Mouse (Mus musculus): ENCODE measurements at regions not wholly inside any gene's neighbourhood (a gene's known extent, or its start where the extent isn't known, plus 50 kb on each side); places are given as distances from the start of the nearest gene placed in this dataset.

- Histone ChIP-seq H3K4me1 (ENCODE audit: insufficient read depth, low read length) (peaks cover 29% of the 10 kb centered on the region), H3K27me3 (ENCODE audit: insufficient read depth, low read length) (no peaks in the 10 kb centered on the region), H3K9me3 (ENCODE audit: low read length) (no peaks in the 10 kb centered on the region), H3K4me2 (replicated peaks; ENCODE audit: low read depth, low read length) (no peak overlapping the region), H3K9ac (replicated peaks; ENCODE audit: low read length) (no peak overlapping the region), H3K4me3 (ENCODE audit: low read length) (no peak overlapping the region), H3K27ac (ENCODE audit: low read length) (no peak overlapping the region), H3K36me3 (ENCODE audit: insufficient read depth, low read length) (no peaks in the 10 kb centered on the region)
- ATAC-seq (ENCODE audit: low FRiP score, low TSS enrichment): no peak
- WGBS: 52% methylated on average over 4 of the region's 4 CpGs
Measured at GRCm38 (mm10) chr16:24059090-24059600, 70.5 kb upstream of the Bcl6 start.

GRCm38 (mm10) chr16:24056885-24057531, 68.4 kb upstream of the Bcl6 start:
- H3K27ac ChIP-seq (ENCODE audit: low read length): peak overlapping the region; percentile 40; the same call in 1 of the 2 replicates
- H3K27me3 ChIP-seq (ENCODE audit: insufficient read depth, low read length): no peaks in the 10 kb centered on the region
- H3K4me2 ChIP-seq (replicated peaks; ENCODE audit: low read depth, low read length): 0 out of 2 replicates have a peak overlapping the region, but pooled peaks have one; percentile 6
- H3K9ac ChIP-seq (replicated peaks; ENCODE audit: low read length): no peak overlapping the region
- H3K4me3 ChIP-seq (ENCODE audit: low read length): no peak overlapping the region
- ATAC-seq (ENCODE audit: low FRiP score, low TSS enrichment): no peak
- 19% methylated on average over 11 of the region's 11 CpGs for WGBS
- H3K9me3 ChIP-seq (ENCODE audit: low read length): no peaks in the 10 kb centered on the region
- H3K36me3 ChIP-seq (ENCODE audit: insufficient read depth, low read length): no peaks in the 10 kb centered on the region
- peaks cover 29% of the 10 kb centered on the region for H3K4me1 ChIP-seq (ENCODE audit: insufficient read depth, low read length)

- Histone ChIP-seq H3K9ac (replicated peaks; ENCODE audit: low read length) (no peak overlapping the region), H3K4me2 (replicated peaks; ENCODE audit: low read depth, low read length) (no peak overlapping the region), H3K4me1 (ENCODE audit: insufficient read depth, low read length) (peaks cover 24% of the 10 kb centered on the region), H3K4me3 (ENCODE audit: low read length) (no peak overlapping the region), H3K27ac (ENCODE audit: low read length) (no peak overlapping the region), H3K9me3 (ENCODE audit: low read length) (no peaks in the 10 kb centered on the region), H3K36me3 (ENCODE audit: insufficient read depth, low read length) (no peaks in the 10 kb centered on the region), H3K27me3 (ENCODE audit: insufficient read depth, low read length) (no peaks in the 10 kb centered on the region)
- WGBS: 32% methylated on average over 12 of the region's 12 CpGs
- ATAC-seq (ENCODE audit: low FRiP score, low TSS enrichment): peak; percentile 37; the same call in 1 of the 2 replicates
Measured at GRCm38 (mm10) chr16:24056123-24056884, 67.7 kb upstream of the Bcl6 start.

- no peak for ATAC-seq (ENCODE audit: low FRiP score, low TSS enrichment)
Measured at GRCm38 (mm10) chr16:24054293-24054692, 65.6 kb upstream of the Bcl6 start.

GRCm38 (mm10) chr16:24053403-24053802, 64.8 kb upstream of the Bcl6 start:
- Histone ChIP-seq H3K36me3 (ENCODE audit: insufficient read depth, low read length) (no peaks in the 10 kb centered on the region), H3K9ac (replicated peaks; ENCODE audit: low read length) (no peak overlapping the region), H3K4me1 (ENCODE audit: insufficient read depth, low read length) (peaks cover 16% of the 10 kb centered on the region), H3K27ac (ENCODE audit: low read length) (no peak overlapping the region), H3K4me2 (replicated peaks; ENCODE audit: low read depth, low read length) (no peak overlapping the region), H3K4me3 (ENCODE audit: low read length) (no peak overlapping the region), H3K27me3 (ENCODE audit: insufficient read depth, low read length) (no peaks in the 10 kb centered on the region), H3K9me3 (ENCODE audit: low read length) (no peaks in the 10 kb centered on the region)
- 72% methylated on average over 10 of the region's 10 CpGs for WGBS
- ATAC-seq (ENCODE audit: low FRiP score, low TSS enrichment): no peak

More at GRCm38 (mm10) chr16:24054293-24054692, 65.6 kb upstream of the Bcl6 start:
- Histone ChIP-seq H3K4me2 (replicated peaks; ENCODE audit: low read depth, low read length) (no peak overlapping the region), H3K4me3 (ENCODE audit: low read length) (no peak overlapping the region), H3K4me1 (ENCODE audit: insufficient read depth, low read length) (peaks cover 23% of the 10 kb centered on the region), H3K27me3 (ENCODE audit: insufficient read depth, low read length) (no peaks in the 10 kb centered on the region), H3K27ac (ENCODE audit: low read length) (no peak overlapping the region), H3K9ac (replicated peaks; ENCODE audit: low read length) (no peak overlapping the region), H3K9me3 (ENCODE audit: low read length) (no peaks in the 10 kb centered on the region), H3K36me3 (ENCODE audit: insufficient read depth, low read length) (no peaks in the 10 kb centered on the region)
- 96% methylated on average over 3 of the region's 3 CpGs for WGBS

- Histone ChIP-seq H3K27me3 (ENCODE audit: insufficient read depth, low read length) (no peaks in the 10 kb centered on the region), H3K4me3 (ENCODE audit: low read length) (no peak overlapping the region), H3K9ac (replicated peaks; ENCODE audit: low read length) (no peak overlapping the region), H3K27ac (ENCODE audit: low read length) (no peak overlapping the region), H3K4me1 (ENCODE audit: insufficient read depth, low read length) (no peaks in the 10 kb centered on the region), H3K36me3 (ENCODE audit: insufficient read depth, low read length) (no peaks in the 10 kb centered on the region), H3K9me3 (ENCODE audit: low read length) (no peaks in the 10 kb centered on the region), H3K4me2 (replicated peaks; ENCODE audit: low read depth, low read length) (no peak overlapping the region)
- ATAC-seq (ENCODE audit: low FRiP score, low TSS enrichment): no peak
- WGBS: 84% methylated on average over 10 of the region's 10 CpGs
Measured at GRCm38 (mm10) chr16:24050856-24051640, 62.4 kb upstream of the Bcl6 start.

GRCm38 (mm10) chr16:24043779-24044178, 55.1 kb upstream of the Bcl6 start:
- Histone ChIP-seq H3K9me3 (ENCODE audit: low read length) (no peaks in the 10 kb centered on the region), H3K9ac (replicated peaks; ENCODE audit: low read length) (no peak overlapping the region), H3K4me1 (ENCODE audit: insufficient read depth, low read length) (no peaks in the 10 kb centered on the region), H3K4me3 (ENCODE audit: low read length) (no peak overlapping the region), H3K27me3 (ENCODE audit: insufficient read depth, low read length) (no peaks in the 10 kb centered on the region), H3K4me2 (replicated peaks; ENCODE audit: low read depth, low read length) (no peak overlapping the region), H3K27ac (ENCODE audit: low read length) (no peak overlapping the region), H3K36me3 (ENCODE audit: insufficient read depth, low read length) (no peaks in the 10 kb centered on the region)
- no peak for ATAC-seq (ENCODE audit: low FRiP score, low TSS enrichment)
- WGBS: 79% methylated on average over 4 of the region's 4 CpGs

GRCm38 (mm10) chr16:24042977-24043376, 54.3 kb upstream of the Bcl6 start:
- Histone ChIP-seq H3K9ac (replicated peaks; ENCODE audit: low read length) (no peak overlapping the region), H3K4me3 (ENCODE audit: low read length) (no peak overlapping the region), H3K36me3 (ENCODE audit: insufficient read depth, low read length) (no peaks in the 10 kb centered on the region), H3K4me2 (replicated peaks; ENCODE audit: low read depth, low read length) (no peak overlapping the region), H3K27ac (ENCODE audit: low read length) (no peak overlapping the region), H3K4me1 (ENCODE audit: insufficient read depth, low read length) (no peaks in the 10 kb centered on the region), H3K27me3 (ENCODE audit: insufficient read depth, low read length) (no peaks in the 10 kb centered on the region), H3K9me3 (ENCODE audit: low read length) (no peaks in the 10 kb centered on the region)
- no peak for ATAC-seq (ENCODE audit: low FRiP score, low TSS enrichment)
- 91% methylated on average over 3 of the region's 3 CpGs for WGBS

- no peak overlapping the region for H3K4me3 ChIP-seq (ENCODE audit: low read length)
- WGBS: 79% methylated on average over 2 of the region's 2 CpGs
- no peaks in the 10 kb centered on the region for H3K36me3 ChIP-seq (ENCODE audit: insufficient read depth, low read length)
- no peak overlapping the region for H3K4me2 ChIP-seq (replicated peaks; ENCODE audit: low read depth, low read length)
- ATAC-seq (ENCODE audit: low FRiP score, low TSS enrichment): no peak
- H3K27ac ChIP-seq (ENCODE audit: low read length): no peak overlapping the region
- no peak overlapping the region for H3K9ac ChIP-seq (replicated peaks; ENCODE audit: low read length)
- no peaks in the 10 kb centered on the region for H3K4me1 ChIP-seq (ENCODE audit: insufficient read depth, low read length)
- H3K27me3 ChIP-seq (ENCODE audit: insufficient read depth, low read length): no peaks in the 10 kb centered on the region
- H3K9me3 ChIP-seq (ENCODE audit: low read length): no peaks in the 10 kb centered on the region
Measured at GRCm38 (mm10) chr16:24042216-24042615, 53.6 kb upstream of the Bcl6 start.

Measured in kidney, embryonic 16.5 days (tissue).